Mouse (Mus musculus): ENCODE data around the gene Omd.
"Not testable (repeated sequence)": the region's sequence is repeated elsewhere in the genome, so short reads cannot be mapped to it uniquely, and the experiment has no call there.

The Omd gene

DNA sequence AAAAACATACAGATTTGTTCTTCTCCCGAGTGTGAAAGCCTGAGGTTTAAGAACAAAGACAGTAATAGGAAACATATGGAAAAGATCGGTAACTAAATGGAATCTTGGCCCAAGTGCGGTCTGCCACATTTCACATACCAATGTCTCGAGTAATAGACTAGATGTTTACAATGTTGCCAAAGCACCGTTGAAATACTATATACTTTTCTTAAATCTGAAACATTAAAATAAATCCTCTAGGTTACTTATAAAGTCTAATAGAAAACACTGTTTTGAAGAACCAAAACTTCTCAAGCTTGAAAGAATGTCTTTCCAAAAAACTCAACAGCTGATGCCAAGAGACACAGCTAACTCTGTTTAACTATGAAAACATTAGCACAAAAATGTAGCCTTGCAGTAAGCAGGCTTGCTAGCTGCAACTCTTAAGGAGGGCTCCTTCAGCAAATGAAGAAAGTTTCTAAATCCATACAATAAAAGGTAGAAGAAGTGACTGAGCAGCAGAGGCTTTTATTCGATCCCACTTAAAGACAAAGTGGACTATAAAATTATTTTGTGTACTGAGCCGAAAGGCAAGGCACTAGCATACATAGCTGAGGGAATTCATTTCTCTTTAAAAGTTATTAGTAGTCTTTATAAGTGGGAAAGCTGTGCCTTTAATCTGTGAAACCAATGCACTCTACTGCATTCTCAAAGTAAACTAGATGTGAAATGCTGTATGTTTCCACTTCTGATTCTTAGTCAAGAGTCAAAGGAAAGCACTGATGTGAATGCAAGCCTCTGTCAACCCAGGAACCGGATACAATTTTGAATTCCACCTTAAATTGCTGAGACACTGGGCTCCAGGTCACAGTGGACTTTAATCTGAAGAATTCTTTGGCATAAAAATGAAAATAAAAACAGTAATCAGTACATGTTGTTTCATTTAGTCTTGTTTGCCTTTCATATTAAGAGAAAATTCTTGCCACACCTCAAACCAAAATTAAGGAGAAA lies at the start of gene Omd:
Gene Omd (plus strand): TSS at position 922 of the 990 bp plus-strand sequence.
- no peak for DNase-seq

DNA sequence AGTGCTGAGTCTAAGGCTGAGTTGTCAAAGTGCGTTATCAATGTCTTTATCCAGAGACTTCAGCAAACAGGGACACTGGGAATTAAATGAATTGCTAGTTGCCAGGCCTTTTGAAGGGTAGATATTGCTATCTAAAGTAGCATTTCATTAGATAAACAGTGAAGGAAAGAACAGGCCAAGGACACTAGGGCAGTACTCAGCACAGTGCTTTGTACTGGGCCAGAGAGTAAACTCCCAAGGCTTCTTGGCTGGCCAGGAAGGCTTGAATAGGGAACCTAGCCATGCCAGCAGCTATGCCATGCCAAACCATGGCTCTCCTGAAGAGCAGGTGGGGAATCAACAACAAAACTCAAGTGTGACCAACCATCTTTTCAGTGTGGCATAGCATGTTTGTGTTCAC lies 45.3 kb upstream of the Omd start:
- DNase-seq = no peak

DNA sequence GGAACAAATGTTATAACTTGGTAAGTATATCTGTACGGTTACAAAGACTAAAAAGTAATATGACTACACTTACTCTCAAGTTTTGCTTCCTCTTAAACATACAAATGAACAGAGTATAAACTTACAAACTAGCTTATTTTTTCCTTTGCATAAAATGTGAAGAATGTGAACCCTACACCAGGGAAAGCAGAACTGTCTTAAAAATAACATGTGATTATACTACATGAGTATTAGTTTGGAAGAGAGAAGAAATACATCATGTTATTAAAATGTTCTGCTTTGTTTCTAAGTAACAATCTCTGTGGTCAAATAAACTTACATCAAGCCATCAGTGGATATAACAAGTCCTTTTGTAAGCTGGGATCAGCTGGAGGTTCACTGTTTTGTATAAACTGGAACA lies 43.6 kb upstream of the Omd start:
- DNase-seq = no peak

DNA sequence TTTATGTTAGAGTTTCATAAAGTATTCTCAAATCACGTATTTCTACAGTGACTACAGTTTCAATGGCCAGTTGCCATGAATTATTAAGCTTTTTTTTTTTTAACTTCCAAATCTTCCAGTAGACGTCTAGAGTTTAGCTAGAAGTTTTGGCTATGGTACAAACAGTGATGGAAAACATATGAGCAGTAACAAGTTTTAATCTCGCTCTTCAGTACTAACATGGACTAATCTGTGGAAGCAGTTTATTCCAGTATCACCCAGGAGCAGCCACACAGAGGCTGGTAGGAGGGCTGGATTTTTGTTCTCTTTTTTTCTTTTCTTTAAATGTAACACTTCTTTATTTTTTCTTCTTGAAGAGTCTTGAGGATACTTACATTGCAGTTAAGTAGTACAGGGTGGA lies 38.0 kb upstream of the Omd start, which contains the start of gene Aspn:
Gene Aspn (plus strand): TSS at position 165 of the 400 bp plus-strand sequence.
- no peak for DNase-seq

DNA sequence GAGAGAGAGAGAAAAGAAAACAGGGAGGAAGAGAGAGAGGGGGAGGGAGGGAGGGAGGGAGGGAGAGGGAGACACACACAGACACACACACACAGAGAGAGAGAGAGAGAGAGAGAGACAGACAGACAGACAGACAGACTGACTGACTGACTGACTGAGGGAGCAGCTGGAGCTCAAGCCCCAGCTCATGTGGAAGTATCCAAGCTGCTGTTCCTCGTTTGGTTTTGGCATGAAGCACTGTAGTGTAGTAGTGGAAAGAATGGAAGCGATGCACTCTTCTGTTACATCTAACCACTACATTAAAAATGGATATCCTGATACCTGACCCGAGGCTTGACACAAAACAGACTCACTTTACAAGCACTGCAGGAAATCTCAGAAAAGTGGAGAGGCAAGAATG lies 36.6 kb upstream of the Omd start:
- no peak for DNase-seq

DNA sequence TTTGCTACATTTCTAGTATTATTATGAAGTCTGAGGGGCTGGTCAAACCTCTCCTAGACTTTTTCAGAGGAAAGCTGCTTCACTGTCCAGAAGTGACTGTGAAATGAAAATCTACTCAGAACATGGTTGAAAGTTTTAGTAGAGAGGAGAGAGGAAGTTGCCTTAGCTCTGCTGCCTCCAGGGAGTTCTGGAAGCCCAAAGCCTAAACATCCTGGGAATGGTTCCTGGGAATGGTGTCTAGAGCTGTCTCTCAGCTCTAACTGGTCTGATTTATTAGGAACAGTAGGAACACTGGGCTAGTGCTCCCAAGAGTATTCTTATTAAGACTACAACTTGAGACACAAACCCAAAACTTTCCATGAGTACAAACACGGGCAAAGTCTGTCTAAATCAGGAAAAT lies 35.7 kb upstream of the Omd start:
- no peak for DNase-seq

DNA sequence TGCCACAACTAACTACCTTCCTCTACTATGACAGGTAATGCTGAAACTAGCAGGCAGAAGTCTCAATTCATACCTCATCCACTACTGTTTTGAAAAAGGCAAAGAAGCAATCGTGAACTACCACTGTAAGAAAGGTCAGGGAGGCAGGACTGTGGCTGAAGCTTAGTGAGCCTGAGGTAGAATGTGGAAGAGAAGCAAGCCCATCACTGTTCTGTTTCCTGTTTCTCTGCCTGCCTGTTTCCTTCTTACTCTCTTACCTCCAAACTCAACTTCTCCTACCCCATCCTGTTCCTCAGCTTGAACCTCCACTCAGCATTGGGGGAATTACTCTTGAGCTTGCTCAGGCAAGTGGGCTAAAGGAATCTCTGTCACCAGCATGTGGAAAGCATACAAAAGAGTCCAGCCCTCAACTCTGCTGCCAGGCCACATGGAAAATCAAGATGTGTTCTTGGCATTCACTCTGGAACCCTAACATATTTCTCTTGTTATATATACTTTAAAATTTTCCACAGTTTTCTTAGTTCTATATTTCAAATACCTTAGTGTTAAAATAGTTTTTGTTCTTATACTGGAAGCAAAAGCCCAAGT lies 34.6 kb upstream of the Omd start:
- no peak for DNase-seq

DNA sequence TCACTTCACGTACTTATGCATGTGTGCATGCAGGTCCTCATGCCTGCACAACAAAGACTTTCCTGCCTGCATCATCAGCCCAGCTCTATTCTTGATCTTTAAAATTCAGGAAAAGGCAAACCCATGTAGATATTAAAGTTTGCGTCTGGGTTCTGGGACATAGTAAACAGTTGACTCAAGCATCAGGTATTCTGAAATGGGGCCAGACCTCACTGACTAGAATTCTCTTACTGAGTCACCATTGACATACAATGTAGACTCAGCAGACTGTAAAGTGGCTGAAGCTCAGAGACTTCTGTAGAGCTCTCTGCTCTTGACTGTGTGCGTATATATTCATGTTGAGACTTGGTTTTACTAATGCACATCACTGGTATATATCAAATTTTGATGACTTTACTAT lies 32.6 kb upstream of the Omd start:
- DNase-seq = no peak

DNA sequence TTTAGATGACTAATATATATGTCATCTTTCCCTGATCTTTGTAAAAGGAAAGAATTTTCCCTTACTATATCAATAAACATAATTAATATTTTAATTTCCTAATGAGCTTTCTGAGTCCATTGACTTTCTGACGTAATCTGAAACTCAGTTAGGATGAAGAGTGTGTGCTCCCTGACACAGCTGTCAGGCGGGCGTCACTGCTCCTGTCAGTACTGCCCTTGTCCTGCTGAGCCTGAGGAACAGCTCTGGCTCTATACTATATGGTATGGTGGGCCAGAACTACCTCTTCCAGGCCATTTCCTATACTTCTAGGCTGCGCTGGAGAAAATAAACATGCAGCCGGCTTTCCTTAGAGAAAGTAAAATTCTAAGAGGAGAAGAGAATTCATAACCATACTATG lies 27.7 kb upstream of the Omd start:
- DNase-seq = no peak

DNA sequence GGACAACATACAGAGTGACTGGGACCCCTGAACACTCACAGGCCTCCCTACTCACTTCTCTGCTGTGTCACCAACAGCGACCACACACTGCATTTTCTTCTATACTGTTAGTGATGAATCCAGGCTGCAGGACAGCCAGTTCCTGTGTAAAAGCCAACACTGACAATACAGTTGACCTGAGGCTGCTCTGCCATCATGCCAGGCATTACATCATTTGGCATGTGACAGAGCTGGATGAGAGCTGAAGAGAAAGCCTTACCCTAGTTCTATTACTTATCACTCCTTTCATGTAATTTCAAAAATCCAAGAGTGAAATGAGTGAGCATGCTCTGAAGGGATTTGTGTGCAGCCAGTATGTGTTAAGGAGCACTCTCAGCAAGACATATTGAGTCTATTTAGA lies 26.1 kb upstream of the Omd start:
- DNase-seq = no peak

DNA sequence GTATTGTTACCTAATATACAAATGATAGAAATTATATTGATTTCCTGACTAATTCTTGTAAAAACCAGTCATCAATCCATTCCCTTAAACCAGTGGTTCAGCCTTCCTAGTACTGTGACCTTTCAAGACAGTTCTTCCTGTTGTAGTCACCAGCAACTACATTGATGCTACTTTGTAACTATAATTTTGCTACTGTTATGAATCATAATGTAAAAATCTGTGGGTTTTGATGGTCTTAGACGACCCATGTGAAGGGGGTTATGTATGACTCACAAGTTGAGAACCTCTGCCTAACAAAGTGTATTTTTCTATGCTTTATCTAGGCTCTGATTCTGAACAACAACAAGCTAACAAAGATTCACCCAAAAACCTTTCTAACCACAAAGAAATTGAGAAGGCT lies 25.3 kb upstream of the Omd start:
- DNase-seq = no peak

DNA sequence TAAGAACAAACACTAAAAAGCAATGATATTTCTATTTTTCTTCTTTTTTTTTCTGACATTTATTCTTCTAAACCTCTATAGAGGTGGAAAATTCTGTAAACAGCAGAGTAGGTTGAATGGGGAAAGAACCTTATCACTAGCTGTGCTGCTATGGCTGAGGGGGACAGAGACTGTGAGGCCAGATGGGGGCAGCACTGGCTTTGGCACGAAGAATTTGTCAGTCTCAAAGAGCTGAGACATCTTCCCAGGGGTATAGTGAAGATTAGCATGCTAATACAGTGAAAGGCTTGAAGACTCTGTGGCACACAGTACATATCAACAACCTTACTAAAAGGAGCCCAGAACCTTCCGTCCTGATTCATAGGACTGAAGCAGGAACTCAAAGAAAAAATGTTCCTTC lies 23.1 kb upstream of the Omd start:
- no peak for DNase-seq

DNA sequence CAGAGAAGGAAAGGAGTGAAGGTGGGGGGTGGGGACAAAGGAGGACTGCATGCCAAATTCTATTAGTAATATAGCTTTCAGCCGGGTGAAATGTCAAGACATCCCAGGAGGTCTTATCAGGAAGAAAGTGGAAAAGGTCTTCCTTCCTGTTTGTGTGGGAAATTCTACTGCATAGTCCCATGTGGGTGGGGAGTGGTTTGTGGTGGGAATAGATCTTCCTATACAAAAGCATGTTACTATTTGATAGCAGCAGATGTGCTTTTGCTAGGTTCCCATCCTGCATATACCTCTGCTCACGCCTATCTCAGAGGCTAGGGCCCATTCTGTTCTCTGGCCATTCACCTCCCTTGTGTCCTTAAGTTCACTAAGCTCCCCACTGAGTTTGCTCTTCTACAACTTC lies 21.4 kb upstream of the Omd start:
- DNase-seq = no peak

DNA sequence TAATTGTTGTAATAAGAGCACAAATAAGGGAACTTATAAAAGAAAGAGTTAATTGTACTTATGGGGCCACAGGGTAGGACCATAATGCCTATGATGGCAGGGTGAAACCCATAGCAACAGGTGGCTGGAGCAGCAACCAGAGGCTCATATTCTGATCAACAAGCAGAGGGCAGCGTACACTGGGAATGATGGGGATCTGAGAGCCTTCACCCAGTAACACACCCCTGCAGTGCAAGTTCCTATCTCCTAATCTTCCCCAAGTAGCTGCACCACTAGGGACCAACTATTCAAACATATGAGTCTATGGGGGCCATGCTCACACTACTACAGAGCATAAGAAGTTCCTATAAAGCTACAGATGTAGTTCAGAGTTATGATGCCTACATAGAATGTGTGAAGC lies 17.9 kb upstream of the Omd start:
- DNase-seq = no peak

DNA sequence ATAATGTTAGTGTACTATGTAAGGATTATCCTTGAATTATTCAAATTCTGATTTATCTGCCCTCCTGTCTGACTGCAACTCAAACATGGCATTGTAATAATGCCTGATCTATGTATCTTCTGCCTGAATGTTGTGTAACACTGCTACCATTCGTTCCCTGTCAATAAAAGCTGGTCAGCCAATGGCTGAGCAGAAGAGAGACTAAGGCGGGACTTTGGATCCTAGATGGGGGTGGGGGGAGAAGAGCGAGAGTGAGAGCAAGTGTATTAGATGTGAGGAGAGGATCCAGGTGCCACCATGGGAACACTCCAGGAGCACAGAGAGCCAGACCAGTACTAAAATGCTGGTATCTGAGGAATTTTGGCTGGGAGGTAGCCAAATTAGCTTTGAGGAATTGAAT lies 11.9 kb upstream of the Omd start:
- no peak for DNase-seq

DNA sequence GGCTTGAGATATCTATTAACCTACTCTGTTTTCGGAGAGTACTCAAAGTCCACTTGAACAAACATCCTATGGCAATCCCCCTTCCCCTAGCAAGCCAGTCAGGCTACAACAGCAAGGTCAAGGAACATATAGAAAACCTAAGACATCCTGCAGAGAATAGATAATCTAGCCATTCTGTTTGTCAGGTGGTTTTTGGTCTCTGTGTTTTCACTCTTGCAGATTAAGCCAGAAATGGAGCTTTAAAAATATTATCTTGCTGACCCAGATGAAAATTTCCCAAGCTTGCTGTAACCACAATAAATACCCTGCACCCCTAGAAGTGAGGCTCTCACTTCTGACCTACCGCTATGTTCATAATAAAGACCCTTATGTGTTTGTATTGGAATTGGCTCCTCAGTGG lies 10.8 kb upstream of the Omd start:
- DNase-seq = no peak

DNA sequence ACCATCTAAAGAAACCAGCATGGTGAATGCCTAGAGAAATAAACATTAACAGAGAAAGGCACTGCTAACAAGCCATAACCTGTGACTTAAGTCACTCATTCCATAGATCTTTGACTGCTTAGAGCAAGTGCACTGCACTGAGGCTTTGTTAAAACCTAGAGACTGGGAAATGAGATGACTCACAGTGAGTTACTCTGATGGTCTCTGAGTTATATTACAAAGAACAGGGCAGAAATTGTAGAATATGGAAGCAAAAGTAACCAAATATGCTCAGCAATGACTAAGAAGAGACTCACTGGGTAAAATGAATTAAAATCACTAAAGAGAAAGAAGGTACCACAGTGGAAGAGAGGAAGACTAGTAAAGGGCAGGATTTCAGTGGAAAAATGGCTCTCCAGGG lies 1.6 kb downstream of the Omd start:
- DNase-seq = no peak

DNA sequence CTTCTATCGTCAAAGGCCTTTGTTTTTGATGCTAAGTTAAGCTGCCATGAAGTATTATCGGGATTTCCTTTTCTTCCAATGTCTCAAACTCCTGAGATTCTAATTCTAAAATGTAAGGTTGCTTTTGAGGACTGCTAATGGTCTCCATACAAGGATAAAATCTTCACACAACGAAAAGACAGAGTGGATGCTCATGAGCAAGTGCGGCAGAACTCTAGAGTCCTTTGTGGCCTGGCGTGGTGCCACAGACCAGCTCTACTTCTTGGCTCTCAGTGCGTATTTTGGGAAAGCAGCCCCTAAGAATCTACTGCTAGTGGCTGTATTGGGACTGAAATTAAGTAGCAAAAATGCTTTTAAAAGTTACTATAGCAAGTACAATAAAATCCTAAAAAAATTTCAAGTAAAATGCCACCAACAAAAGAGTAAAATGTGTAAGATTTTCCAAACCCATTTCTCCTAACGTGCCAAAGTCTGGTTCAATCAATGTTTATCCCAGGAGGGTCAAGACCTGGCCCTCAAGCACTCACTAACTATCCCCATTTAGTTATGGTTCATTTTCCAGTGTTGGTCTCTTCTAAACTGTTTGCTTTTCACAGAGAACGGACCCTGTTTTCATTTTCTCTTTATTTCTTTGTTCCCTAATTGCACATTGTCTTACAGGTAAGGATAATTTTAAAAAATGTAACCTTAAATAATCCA lies 2.2 kb downstream of the Omd start:
- no peak for DNase-seq

DNA sequence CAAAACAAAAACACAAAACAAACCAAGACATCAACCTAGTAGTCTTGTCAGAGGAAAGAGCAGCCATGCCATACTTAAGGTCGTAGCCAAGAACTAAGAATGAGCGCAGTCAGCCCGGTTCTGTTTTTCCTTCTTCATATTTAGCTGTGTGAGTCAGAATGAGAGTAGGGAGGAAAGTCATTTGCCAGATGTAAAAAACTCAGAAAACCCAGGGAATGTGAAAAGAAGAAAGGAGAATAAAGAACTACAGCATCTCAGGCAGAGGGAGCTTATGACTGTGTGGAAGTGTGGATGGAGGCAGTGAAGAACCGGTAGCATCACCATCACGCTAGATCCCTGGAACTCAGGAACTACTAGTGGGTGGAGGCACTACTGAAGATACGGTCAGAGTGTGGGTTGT lies 3.8 kb downstream of the Omd start:
- DNase-seq = no peak

DNA sequence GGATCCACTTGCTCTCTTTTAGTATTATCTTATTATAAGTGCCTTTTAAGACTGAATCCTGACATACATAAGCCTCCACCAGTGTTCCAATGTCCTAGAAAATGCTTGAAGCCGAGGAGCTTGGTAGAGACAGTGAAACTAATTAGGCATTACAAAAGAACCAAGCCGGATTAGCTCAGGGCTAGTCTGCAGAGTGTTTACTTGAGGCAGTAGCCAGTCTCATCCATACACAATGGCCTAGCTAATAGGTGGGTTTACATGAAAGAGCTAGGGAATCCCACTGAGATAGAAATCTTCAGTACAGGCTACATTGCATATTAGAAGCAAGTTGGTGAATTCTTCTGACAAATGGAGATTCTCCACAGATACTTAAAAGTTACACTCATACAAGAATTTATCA lies 20.3 kb downstream of the Omd start:
- not testable (repeated sequence) for DNase-seq

DNA sequence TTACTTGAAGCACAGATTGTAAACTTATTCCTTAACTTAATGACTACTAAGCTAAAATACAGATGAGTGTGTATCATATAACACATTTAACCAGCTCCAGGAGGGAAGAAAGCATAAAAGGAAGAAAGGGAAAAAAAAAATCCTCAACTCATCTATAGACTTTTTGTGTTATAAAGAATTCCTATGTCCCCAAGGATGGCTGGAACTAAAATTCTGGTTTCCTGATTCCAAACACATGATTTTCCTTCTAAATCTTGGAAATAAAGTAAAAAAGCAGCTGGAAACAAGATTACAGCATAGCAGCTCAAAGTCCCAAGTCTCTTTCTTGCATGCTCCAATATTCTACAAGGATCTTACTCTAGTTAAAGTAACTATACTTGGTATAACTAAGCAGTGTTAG lies 21.3 kb downstream of the Omd start:
- no peak for DNase-seq

DNA sequence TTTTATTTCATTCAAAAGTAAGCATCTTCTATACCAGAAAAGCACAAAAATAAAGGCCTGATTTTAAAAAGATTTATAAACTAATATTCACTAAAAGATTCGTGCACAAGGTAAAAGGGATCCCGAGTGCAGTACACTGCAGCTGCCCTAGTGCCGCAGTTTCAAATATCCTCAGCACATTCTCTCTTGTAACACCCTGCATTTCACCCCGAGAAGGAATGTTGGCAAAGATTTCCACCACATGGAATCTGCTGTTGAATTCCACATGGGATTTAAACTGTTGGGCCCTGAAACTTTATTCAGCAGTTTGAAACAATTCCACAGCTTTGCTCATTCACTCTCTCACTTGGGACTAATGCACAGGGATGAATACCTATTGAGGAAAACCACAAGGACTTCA lies 25.5 kb downstream of the Omd start, which contains the start of gene Ogn:
Gene Ogn (plus strand): TSS at position 333 of the 400 bp plus-strand sequence.
- no peak for DNase-seq

DNA sequence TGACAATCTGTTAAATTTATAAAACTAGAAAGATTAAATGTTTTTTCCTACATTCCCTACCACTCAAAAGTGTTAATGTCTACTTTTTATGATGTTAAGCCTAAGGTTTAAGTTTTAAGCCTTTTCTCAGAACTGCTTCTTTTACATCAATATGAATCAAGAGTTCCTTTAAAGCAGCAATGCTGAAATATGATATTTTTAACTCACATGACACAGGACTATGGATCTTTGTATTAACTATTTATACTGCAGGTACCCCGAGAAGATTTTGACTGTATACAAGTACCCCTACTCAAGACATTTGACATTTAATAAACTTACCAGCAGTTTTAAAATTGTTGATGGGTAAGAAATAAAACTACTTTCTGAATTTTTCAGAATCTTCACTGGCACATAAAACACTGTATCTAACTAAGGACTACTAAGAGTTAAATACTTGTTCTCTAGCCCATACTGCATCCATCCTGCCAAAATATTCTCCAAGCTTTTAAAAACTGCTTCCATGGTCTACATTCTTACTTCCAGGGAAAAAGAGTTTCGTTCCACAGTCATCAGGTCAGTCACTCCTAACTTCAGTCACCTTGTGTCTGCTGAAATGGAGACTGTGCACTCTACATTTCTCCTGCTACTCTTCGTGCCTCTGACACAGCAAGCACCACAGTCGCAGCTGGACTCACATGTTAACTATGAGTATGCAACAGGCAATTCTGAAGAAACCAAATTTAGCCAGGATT lies 26.5 kb downstream of the Omd start:
- DNase-seq = no peak
